Mouse (Mus musculus): ENCODE data around the gene 2310061I04Rik. TPM values are rescaled to one million over a fixed set of nuclear protein-coding genes. Genes with fewer than 3 reads are reported as not detected.

The 2310061I04Rik gene
- polyA plus RNA-seq, 1 experiment from 2014 or later: 26.7 TPM

GRCm38 (mm10) chr17:35883777-35884176 lies 13.5 kb downstream of the 2310061I04Rik start:
- no peak overlapping the region for H3K4me2 ChIP-seq
- WGBS (ENCODE audit: insufficient replicate concordance): 94% methylated on average over 14 of the region's 14 CpGs
- H3K4me3 ChIP-seq (ENCODE audit: low read depth, low read length): no peak overlapping the region
- ATAC-seq (replicated peaks; ENCODE audit: insufficient number of reproducible peaks, low FRiP score, low TSS enrichment): no peak
- H3K9me3 ChIP-seq (replicated peaks; ENCODE audit: control insufficient read depth, low read length): no peaks in the 10 kb centered on the region
- H3K27ac ChIP-seq (ENCODE audit: low read depth, low read length): no peak overlapping the region
- H3K36me3 ChIP-seq (ENCODE audit: control insufficient read depth, insufficient read depth, low read length): peaks cover 38% of the 10 kb centered on the region
- H3K4me1 ChIP-seq (ENCODE audit: control insufficient read depth, insufficient read depth, low read length): peaks cover 5% of the 10 kb centered on the region; the same call in 1 of the 2 replicates
- H3K9ac ChIP-seq (ENCODE audit: low read depth, low read length): no peak overlapping the region
- H3K27me3 ChIP-seq (ENCODE audit: control insufficient read depth, insufficient read depth, low read length): no peaks in the 10 kb centered on the region

DNA sequence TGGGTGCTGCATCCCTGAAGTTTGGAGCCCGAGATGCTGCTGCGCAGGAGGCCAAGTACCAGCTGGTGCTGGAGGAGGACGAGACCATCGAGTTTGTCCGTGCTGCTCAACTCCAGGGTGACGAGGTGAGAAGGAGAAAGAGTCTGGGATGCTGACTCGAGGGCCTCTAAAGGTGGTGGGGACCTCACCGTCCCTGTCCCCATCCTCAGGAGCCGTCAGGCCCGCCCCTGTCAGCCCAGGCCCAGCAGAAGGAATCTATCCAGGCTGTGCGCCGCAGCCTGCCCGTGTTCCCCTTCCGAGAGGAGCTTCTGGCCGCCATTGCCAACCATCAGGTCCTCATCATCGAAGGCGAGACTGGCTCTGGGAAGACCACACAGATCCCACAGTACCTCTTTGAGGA lies 14.3 kb downstream of the 2310061I04Rik start:
- no peak overlapping the region for H3K4me3 ChIP-seq (ENCODE audit: low read depth, low read length)
- no peaks in the 10 kb centered on the region for H3K27me3 ChIP-seq (ENCODE audit: control insufficient read depth, insufficient read depth, low read length)
- no peak overlapping the region for H3K4me2 ChIP-seq
- H3K9ac ChIP-seq (ENCODE audit: low read depth, low read length): no peak overlapping the region
- no peak overlapping the region for H3K27ac ChIP-seq (ENCODE audit: low read depth, low read length)
- 92% methylated on average over 17 of the region's 17 CpGs for WGBS (ENCODE audit: insufficient replicate concordance)
- peaks cover 32% of the 10 kb centered on the region for H3K36me3 ChIP-seq (ENCODE audit: control insufficient read depth, insufficient read depth, low read length)
- no peaks in the 10 kb centered on the region for H3K9me3 ChIP-seq (replicated peaks; ENCODE audit: control insufficient read depth, low read length)
- peaks cover 5% of the 10 kb centered on the region; the same call in 1 of the 2 replicates for H3K4me1 ChIP-seq (ENCODE audit: control insufficient read depth, insufficient read depth, low read length)
- no peak for ATAC-seq (replicated peaks; ENCODE audit: insufficient number of reproducible peaks, low FRiP score, low TSS enrichment)

GRCm38 (mm10) chr17:35879245-35880057 lies 17.8 kb downstream of the 2310061I04Rik start, which contains the start of gene Dhx16:
Gene Dhx16 (plus strand): TSS chr17:35879819.
- no peaks in the 10 kb centered on the region for H3K27me3 ChIP-seq (ENCODE audit: control insufficient read depth, insufficient read depth, low read length)
- H3K36me3 ChIP-seq (ENCODE audit: control insufficient read depth, insufficient read depth, low read length): peaks cover 31% of the 10 kb centered on the region
- peak within 1 kb of the TSS; percentile 77 for H3K9ac ChIP-seq (ENCODE audit: low read depth, low read length)
- WGBS (ENCODE audit: insufficient replicate concordance): 6% methylated on average over 66 of the region's 66 CpGs
- peaks cover 5% of the 10 kb centered on the region; the same call in 1 of the 2 replicates for H3K4me1 ChIP-seq (ENCODE audit: control insufficient read depth, insufficient read depth, low read length)
- H3K27ac ChIP-seq (ENCODE audit: low read depth, low read length): peak within 1 kb of the TSS; percentile 54; the same call in 1 of the 2 replicates
- peak within 1 kb of the TSS; percentile 67 for H3K4me2 ChIP-seq
- no peaks in the 10 kb centered on the region for H3K9me3 ChIP-seq (replicated peaks; ENCODE audit: control insufficient read depth, low read length)
- peak; percentile 89 for ATAC-seq (replicated peaks; ENCODE audit: insufficient number of reproducible peaks, low FRiP score, low TSS enrichment)
- H3K4me3 ChIP-seq (ENCODE audit: low read depth, low read length): peak within 1 kb of the TSS; percentile 90

DNA sequence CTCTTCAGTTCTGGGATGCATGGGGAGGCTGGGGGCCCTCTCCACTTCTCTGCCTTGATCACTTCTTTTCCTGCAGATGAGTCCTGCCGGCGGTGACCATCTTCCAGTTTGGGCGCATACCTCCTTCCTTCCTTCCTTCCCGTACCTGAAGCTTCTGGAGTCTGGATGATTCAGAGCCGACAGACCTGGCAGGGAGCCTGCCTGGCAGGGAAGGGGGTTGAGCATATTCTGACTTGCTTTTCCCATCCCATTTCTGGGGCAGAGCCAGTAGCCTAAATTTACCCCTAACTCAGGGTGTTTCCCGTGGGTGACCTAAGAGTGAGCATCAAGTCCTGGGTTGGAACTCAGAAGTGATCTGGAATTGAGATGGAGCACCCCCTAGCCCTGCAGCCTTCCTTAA lies 22.5 kb downstream of the 2310061I04Rik start:
- ATAC-seq (replicated peaks; ENCODE audit: insufficient number of reproducible peaks, low FRiP score, low TSS enrichment): no peak
- Histone ChIP-seq H3K4me2 (no peak overlapping the region), H3K9ac (ENCODE audit: low read depth, low read length) (no peak overlapping the region), H3K27ac (ENCODE audit: low read depth, low read length) (no peak overlapping the region), H3K9me3 (replicated peaks; ENCODE audit: control insufficient read depth, low read length) (no peaks in the 10 kb centered on the region; the same call in 1 of the 2 replicates), H3K27me3 (ENCODE audit: control insufficient read depth, insufficient read depth, low read length) (no peaks in the 10 kb centered on the region), H3K4me1 (ENCODE audit: control insufficient read depth, insufficient read depth, low read length) (peaks cover 20% of the 10 kb centered on the region; the same call in 1 of the 2 replicates), H3K36me3 (ENCODE audit: control insufficient read depth, insufficient read depth, low read length) (peaks cover 23% of the 10 kb centered on the region), H3K4me3 (ENCODE audit: low read depth, low read length) (no peak overlapping the region)
- 82% methylated on average over 6 of the region's 6 CpGs for WGBS (ENCODE audit: insufficient replicate concordance)

GRCm38 (mm10) chr17:35873774-35874519 lies 23.3 kb downstream of the 2310061I04Rik start:
- Histone ChIP-seq H3K4me3 (ENCODE audit: low read depth, low read length) (peak overlapping the region; percentile 16; the same call in 1 of the 2 replicates), H3K4me1 (ENCODE audit: control insufficient read depth, insufficient read depth, low read length) (peaks cover 24% of the 10 kb centered on the region), H3K27me3 (ENCODE audit: control insufficient read depth, insufficient read depth, low read length) (no peaks in the 10 kb centered on the region), H3K4me2 (peak overlapping the region; percentile 40), H3K27ac (ENCODE audit: low read depth, low read length) (no peak overlapping the region), H3K9ac (ENCODE audit: low read depth, low read length) (peak overlapping the region; percentile 46; the same call in 1 of the 2 replicates), H3K36me3 (ENCODE audit: control insufficient read depth, insufficient read depth, low read length) (peaks cover 23% of the 10 kb centered on the region), H3K9me3 (replicated peaks; ENCODE audit: control insufficient read depth, low read length) (no peaks in the 10 kb centered on the region; the same call in 1 of the 2 replicates)
- peak; percentile 25; the same call in 1 of the 2 replicates for ATAC-seq (replicated peaks; ENCODE audit: insufficient number of reproducible peaks, low FRiP score, low TSS enrichment)
- WGBS (ENCODE audit: insufficient replicate concordance): 25% methylated on average over 21 of the region's 21 CpGs

GRCm38 (mm10) chr17:35870884-35871696 lies 26.1 kb downstream of the 2310061I04Rik start:
- Histone ChIP-seq H3K4me2 (peak overlapping the region; percentile 98), H3K9me3 (replicated peaks; ENCODE audit: control insufficient read depth, low read length) (no peaks in the 10 kb centered on the region; the same call in 1 of the 2 replicates), H3K27ac (ENCODE audit: low read depth, low read length) (peak overlapping the region; percentile 83), H3K4me1 (ENCODE audit: control insufficient read depth, insufficient read depth, low read length) (peaks cover 35% of the 10 kb centered on the region), H3K9ac (ENCODE audit: low read depth, low read length) (peak overlapping the region; percentile 90; the same call in 1 of the 2 replicates), H3K27me3 (ENCODE audit: control insufficient read depth, insufficient read depth, low read length) (no peaks in the 10 kb centered on the region), H3K4me3 (ENCODE audit: low read depth, low read length) (peak overlapping the region; percentile 49), H3K36me3 (ENCODE audit: control insufficient read depth, insufficient read depth, low read length) (peaks cover 20% of the 10 kb centered on the region)
- WGBS (ENCODE audit: insufficient replicate concordance): 67% methylated on average over 8 of the region's 8 CpGs
- no peak for ATAC-seq (replicated peaks; ENCODE audit: insufficient number of reproducible peaks, low FRiP score, low TSS enrichment)

DNA sequence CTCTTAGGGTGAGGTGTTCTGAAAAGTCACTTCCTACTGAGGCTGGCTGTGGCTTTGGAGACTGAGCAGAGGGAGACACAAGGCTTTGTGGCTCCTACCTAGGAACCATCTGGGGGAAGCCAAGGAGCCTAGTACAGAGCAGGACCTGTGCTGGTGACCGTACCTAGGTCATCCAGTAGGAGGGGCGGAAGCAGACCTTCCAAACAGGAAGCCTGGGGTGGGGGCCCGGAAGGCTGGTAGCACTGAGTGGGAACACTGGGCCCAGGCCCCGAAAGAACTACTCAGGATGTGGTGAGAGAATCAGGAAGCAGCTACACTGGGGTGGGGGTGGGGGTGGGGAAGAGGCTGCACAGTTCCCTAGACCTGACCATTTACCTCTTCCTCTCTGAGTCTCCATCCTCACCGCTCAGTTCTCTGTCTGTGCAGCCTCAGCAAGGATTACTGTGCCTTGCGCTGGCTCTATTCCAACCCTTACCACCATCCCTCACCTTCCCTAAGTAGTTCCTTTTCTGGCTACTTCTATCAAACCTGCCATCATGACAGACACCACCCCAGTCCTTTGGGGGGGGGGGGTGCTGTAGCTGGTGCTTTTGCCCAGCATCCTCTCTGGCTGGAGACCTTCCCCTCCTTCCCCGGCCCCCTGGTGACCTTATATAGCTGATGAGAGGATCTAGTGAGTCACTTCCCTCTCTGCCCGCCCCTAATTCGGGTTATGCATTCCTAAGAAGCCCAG lies 26.9 kb downstream of the 2310061I04Rik start:
- peak overlapping the region; percentile 49 for H3K4me3 ChIP-seq (ENCODE audit: low read depth, low read length)
- no peaks in the 10 kb centered on the region; the same call in 1 of the 2 replicates for H3K9me3 ChIP-seq (replicated peaks; ENCODE audit: control insufficient read depth, low read length)
- H3K4me1 ChIP-seq (ENCODE audit: control insufficient read depth, insufficient read depth, low read length): peaks cover 35% of the 10 kb centered on the region
- 40% methylated on average over 9 of the region's 9 CpGs for WGBS (ENCODE audit: insufficient replicate concordance)
- H3K9ac ChIP-seq (ENCODE audit: low read depth, low read length): peak overlapping the region; percentile 90
- peak overlapping the region; percentile 83 for H3K27ac ChIP-seq (ENCODE audit: low read depth, low read length)
- H3K4me2 ChIP-seq: peak overlapping the region; percentile 98
- no peaks in the 10 kb centered on the region for H3K27me3 ChIP-seq (ENCODE audit: control insufficient read depth, insufficient read depth, low read length)
- peaks cover 17% of the 10 kb centered on the region for H3K36me3 ChIP-seq (ENCODE audit: control insufficient read depth, insufficient read depth, low read length)
- peak; percentile 33; the same call in 1 of the 2 replicates for ATAC-seq (replicated peaks; ENCODE audit: insufficient number of reproducible peaks, low FRiP score, low TSS enrichment)
